Mouse (Mus musculus): Measurements from ENCODE around the gene Olfr12.

GRCm38 (mm10) chr1:92654676-92655075, 37.1 kb downstream of the Olfr12 start:
- TF ChIP-seq CTCF (IDR thresholded peaks at IDR 0.05; ENCODE audit: low read depth, low read length) = no peak
- TF ChIP-seq POLR2A (IDR thresholded peaks at IDR 0.05; ENCODE audit: borderline replicate concordance, low read depth, low read length) = no peak
